Mouse (Mus musculus) kidney, embryonic 16.5 days (tissue): ENCODE measurements around the gene Qrfp. TPM values are rescaled to one million over a fixed set of nuclear protein-coding genes. Genes with fewer than 3 reads are reported as not detected.
A peak's percentile ranks its signal among the peaks of the same experiment; 100 is the strongest.

ENCODE experiments used
- ATAC-seq: fragments of 200-750 bp; cut with Nextera tagmentation; 2 replicates; pipeline ENCODE4 v1.8.0; 2017; ENCODE audit warnings: moderate TSS enrichment; ENCODE audit not compliant: low FRiP score, low TSS enrichment
- H3K27ac ChIP-seq: fragments of 300-500 bp; sonication (generic); 2 replicates; pipeline ENCODE4 v1.5.1; 2014; ENCODE audit warnings: low read length
- H3K27me3 ChIP-seq: fragments of 300-500 bp; sonication (generic); 2 replicates; pipeline ENCODE4 v1.6.1; 2014; ENCODE audit warnings: low read length, control low read depth, mixed read lengths; ENCODE audit not compliant: insufficient read depth
- H3K36me3 ChIP-seq: fragments of 300-500 bp; sonication (generic); 2 replicates; pipeline ENCODE4 v1.6.1; 2014; ENCODE audit warnings: low read length, control low read depth, mixed read lengths; ENCODE audit not compliant: insufficient read depth
- H3K4me1 ChIP-seq: fragments of 300-500 bp; sonication (generic); 2 replicates; pipeline ENCODE4 v1.6.1; 2014; ENCODE audit warnings: low read length, control low read depth, mixed read lengths; ENCODE audit not compliant: insufficient read depth
- H3K4me2 ChIP-seq: fragments of 300-500 bp; sonication (generic); replicated peaks from 2 replicates; pipeline ENCODE4 v1.6.1; 2014; ENCODE audit warnings: low read depth, low read length
- H3K4me3 ChIP-seq: fragments of 300-500 bp; sonication (generic); 2 replicates; pipeline ENCODE4 v1.5.1; 2014; ENCODE audit warnings: mild to moderate bottlenecking, low read length
- H3K9ac ChIP-seq: fragments of 300-500 bp; sonication (generic); replicated peaks from 2 replicates; pipeline ENCODE4 v1.6.1; 2014; ENCODE audit warnings: low read length
- H3K9me3 ChIP-seq: fragments of 300-500 bp; sonication (generic); 2 replicates; pipeline ENCODE4 v1.6.1; 2016; ENCODE audit warnings: low read length, control low read depth
- WGBS: fragments of 180-500 bp; shearing (Covaris S2); extraction: QIAGEN DNeasy Blood & Tissue Kit; methylation state at CpG from one replicate; pipeline ENCODE4 v1.1.7; 2014; 5-methylcytosine and 5-hydroxymethylcytosine counted together
- polyA plus RNA-seq: library from polyadenylated mRNA; unstranded; fragments of >200 nt; fragmentation: Nextera tagmentation; extraction: Ambion mirVana; gene quantifications from 2 replicates; pipeline ENCODE4 v1.2.1, GENCODE M21; 2015

Gene Qrfp
- polyA plus RNA-seq, 1 experiment from 2014 or later: not detected

GRCm38 (mm10) chr2:31844729-31845136 is 34.4 kb upstream of the Qrfp start:
- no peak for ATAC-seq
- Histone ChIP-seq H3K4me1 (peaks cover 20% of the 10 kb centered on the region), H3K4me2 (no peak overlapping the region), H3K36me3 (no peaks in the 10 kb centered on the region), H3K27ac (no peak overlapping the region), H3K27me3 (peaks cover 50% of the 10 kb centered on the region), H3K4me3 (0 out of 2 replicates have a peak overlapping the region, but pooled peaks have one; percentile 62), H3K9me3 (no peaks in the 10 kb centered on the region), H3K9ac (no peak overlapping the region)
- under 1% methylated on average over 10 of the region's 10 CpGs for WGBS

DNA sequence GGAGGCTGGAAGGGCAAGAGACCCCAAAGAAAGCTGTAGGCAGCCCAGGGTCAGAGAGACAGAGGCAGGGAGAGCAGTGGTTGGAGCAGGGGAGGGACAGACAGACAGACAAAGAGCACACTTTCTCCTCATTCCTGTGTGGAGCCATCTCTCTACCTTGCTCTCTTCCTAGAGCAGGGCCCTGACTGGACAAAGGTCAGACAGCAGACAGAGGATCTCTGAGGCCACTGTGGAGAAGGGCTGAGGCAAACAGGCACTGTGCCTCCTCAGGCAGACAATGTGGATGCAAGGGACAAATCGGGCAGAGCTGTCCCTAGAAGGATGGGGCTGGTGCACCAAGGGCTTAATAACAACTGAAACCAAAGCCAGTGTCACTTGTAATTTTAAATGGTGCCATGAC is 28.5 kb upstream of the Qrfp start:
- 53% methylated on average over 1 of the region's 1 CpGs for WGBS
- peaks cover 25% of the 10 kb centered on the region for H3K4me1 ChIP-seq
- H3K36me3 ChIP-seq: no peaks in the 10 kb centered on the region
- no peak overlapping the region for H3K4me3 ChIP-seq
- H3K4me2 ChIP-seq: no peak overlapping the region
- H3K27ac ChIP-seq: no peak overlapping the region
- ATAC-seq: no peak
- peaks cover 14% of the 10 kb centered on the region; the same call in 1 of the 2 replicates for H3K27me3 ChIP-seq
- no peak overlapping the region for H3K9ac ChIP-seq
- H3K9me3 ChIP-seq: no peaks in the 10 kb centered on the region

DNA sequence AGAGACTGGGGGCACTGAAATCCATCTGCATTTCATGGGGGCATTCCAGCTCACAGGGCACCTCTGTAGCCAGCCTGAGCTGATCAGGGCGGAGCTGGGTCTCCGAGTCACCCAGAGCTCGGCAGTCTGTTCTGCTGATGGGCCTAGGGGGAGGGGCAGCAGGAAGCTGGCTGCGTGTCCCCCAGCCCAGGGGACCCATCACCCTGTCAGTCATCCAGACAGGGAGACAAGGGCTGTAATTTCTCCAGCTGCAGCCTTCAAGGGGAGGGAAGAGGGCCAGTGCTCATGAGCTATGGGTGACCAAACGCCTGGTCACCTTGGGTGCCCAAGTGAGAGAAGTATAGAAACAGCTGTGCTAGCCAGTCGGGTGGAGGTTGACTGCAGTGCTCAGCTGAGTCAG is 26.6 kb upstream of the Qrfp start:
- 21% methylated on average over 6 of the region's 6 CpGs for WGBS
- no peaks in the 10 kb centered on the region for H3K9me3 ChIP-seq
- H3K4me3 ChIP-seq: no peak overlapping the region
- no peaks in the 10 kb centered on the region for H3K36me3 ChIP-seq
- H3K27me3 ChIP-seq: peaks cover 12% of the 10 kb centered on the region; the same call in 1 of the 2 replicates
- H3K9ac ChIP-seq: no peak overlapping the region
- ATAC-seq: no peak
- H3K4me2 ChIP-seq: no peak overlapping the region
- peaks cover 25% of the 10 kb centered on the region for H3K4me1 ChIP-seq
- no peak overlapping the region for H3K27ac ChIP-seq

DNA sequence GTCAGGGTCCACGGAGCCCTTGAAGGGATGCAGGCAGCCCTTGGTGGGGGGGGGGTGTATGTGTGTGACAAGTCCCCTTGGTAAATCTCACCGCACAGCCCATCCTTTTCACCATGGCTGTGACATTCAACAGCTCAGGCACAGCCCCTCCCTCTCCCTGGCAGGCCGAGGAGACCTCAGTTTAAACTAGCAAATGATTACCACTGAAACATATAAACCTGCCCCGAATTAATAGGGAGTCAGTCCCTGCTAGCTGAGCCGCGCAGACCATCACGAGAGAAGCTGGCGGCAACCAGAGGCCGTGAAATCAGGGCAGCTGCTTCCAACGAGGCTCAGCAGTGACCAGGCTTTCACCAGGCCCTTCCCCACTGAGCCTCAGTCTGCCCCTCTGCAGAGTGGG is 25.7 kb upstream of the Qrfp start:
- peaks cover 9% of the 10 kb centered on the region; the same call in 1 of the 2 replicates for H3K27me3 ChIP-seq
- H3K4me2 ChIP-seq: no peak overlapping the region
- peak; percentile 62 for ATAC-seq
- peak overlapping the region; percentile 46; the same call in 1 of the 2 replicates for H3K27ac ChIP-seq
- peaks cover 25% of the 10 kb centered on the region for H3K4me1 ChIP-seq
- WGBS: 50% methylated on average over 10 of the region's 10 CpGs
- H3K9me3 ChIP-seq: no peaks in the 10 kb centered on the region
- H3K36me3 ChIP-seq: no peaks in the 10 kb centered on the region
- no peak overlapping the region for H3K4me3 ChIP-seq
- no peak overlapping the region for H3K9ac ChIP-seq

- no peak overlapping the region for H3K4me3 ChIP-seq
- H3K9ac ChIP-seq: no peak overlapping the region
- H3K36me3 ChIP-seq: no peaks in the 10 kb centered on the region
- H3K4me1 ChIP-seq: peaks cover 16% of the 10 kb centered on the region
- no peak for ATAC-seq
- no peaks in the 10 kb centered on the region for H3K9me3 ChIP-seq
- H3K27ac ChIP-seq: no peak overlapping the region
- no peaks in the 10 kb centered on the region for H3K27me3 ChIP-seq
- 6% methylated on average over 4 of the region's 4 CpGs for WGBS
- no peak overlapping the region for H3K4me2 ChIP-seq
These were observed 18.0 kb upstream of the Qrfp start for GRCm38 (mm10) chr2:31828311-31828825.

DNA sequence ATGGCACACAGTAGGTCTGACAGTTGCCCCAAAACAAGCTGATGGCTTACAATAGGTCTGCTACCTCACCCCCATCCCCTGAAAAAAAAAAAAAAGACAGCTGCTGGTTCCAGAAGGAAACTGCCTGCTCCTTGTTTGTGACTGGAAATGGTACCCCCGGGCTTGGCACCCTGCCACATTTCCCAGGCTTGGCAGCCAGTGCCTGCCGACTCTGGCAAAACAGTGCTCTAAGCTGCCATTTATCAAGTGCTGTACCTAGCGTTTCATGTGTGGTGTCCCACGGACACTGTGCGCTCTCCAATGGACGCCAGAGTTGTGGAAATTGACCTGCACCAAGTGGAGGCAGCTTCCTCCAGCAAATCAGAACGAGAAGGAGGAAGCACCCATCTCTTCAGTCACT is 17.5 kb upstream of the Qrfp start:
- Histone ChIP-seq H3K9ac (no peak overlapping the region), H3K4me3 (no peak overlapping the region), H3K36me3 (no peaks in the 10 kb centered on the region), H3K4me2 (no peak overlapping the region), H3K27ac (no peak overlapping the region), H3K27me3 (no peaks in the 10 kb centered on the region; the same call in 1 of the 2 replicates), H3K9me3 (no peaks in the 10 kb centered on the region), H3K4me1 (peaks cover 20% of the 10 kb centered on the region)
- no peak for ATAC-seq
- WGBS: 31% methylated on average over 7 of the region's 7 CpGs

DNA sequence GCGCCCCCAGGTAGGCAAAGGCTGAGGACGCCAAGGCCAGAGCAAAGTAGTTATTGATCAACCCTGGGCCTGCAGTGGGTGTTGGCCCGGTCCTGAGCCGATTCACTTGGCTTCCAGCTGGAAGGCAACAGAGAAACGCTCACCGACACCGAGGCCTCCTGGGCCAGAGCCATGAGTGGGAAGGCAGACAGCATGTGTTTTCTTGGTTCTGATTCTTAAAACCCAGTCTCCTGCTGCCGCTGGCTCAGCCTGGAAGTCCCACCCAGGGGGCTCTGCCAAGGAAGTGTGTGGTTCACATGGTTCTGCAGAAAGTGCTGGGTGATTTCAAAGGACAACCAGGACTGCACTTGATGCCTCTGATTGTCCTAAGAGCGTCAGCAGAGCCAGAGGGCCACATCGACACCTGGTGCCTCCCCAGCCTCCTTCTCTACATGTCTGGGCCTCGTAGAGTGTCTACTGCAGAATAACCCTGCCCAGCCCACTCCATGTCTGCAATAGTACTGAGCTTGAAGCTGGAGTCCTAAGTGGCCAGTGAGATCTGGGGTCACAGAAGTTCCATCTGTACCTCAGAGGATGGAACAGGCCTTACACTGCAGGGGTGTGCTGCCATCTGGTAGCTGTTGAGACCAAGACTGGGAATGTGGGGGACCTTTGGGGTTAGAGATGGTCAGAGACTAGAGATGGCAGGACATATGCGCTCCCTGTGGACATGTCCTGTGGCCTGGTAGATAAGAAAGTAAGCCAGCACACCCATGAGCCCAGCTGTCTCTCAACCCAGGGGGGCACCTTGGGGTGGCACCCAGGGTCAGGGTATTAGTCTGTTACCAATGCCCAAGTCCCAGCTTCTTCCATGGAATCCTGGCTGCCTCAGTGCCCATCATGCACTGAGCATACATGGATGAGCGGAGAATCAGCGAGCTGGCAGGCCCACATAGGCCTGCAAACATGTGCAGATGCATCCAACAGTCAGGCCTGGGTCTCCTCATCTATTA is 16.0 kb upstream of the Qrfp start:
- Histone ChIP-seq H3K9me3 (no peaks in the 10 kb centered on the region), H3K36me3 (no peaks in the 10 kb centered on the region), H3K27ac (no peak overlapping the region), H3K27me3 (peaks cover 4% of the 10 kb centered on the region; the same call in 1 of the 2 replicates), H3K4me3 (no peak overlapping the region), H3K4me1 (peaks cover 25% of the 10 kb centered on the region), H3K9ac (no peak overlapping the region), H3K4me2 (no peak overlapping the region)
- WGBS: 81% methylated on average over 14 of the region's 14 CpGs
- no peak for ATAC-seq

GRCm38 (mm10) chr2:31825469-31825911 is 15.1 kb upstream of the Qrfp start:
- Histone ChIP-seq H3K27ac (no peak overlapping the region), H3K9me3 (no peaks in the 10 kb centered on the region), H3K36me3 (no peaks in the 10 kb centered on the region), H3K9ac (no peak overlapping the region), H3K4me2 (no peak overlapping the region), H3K4me3 (no peak overlapping the region), H3K4me1 (peaks cover 25% of the 10 kb centered on the region), H3K27me3 (peaks cover 4% of the 10 kb centered on the region; the same call in 1 of the 2 replicates)
- 56% methylated on average over 16 of the region's 16 CpGs for WGBS
- ATAC-seq: no peak

DNA sequence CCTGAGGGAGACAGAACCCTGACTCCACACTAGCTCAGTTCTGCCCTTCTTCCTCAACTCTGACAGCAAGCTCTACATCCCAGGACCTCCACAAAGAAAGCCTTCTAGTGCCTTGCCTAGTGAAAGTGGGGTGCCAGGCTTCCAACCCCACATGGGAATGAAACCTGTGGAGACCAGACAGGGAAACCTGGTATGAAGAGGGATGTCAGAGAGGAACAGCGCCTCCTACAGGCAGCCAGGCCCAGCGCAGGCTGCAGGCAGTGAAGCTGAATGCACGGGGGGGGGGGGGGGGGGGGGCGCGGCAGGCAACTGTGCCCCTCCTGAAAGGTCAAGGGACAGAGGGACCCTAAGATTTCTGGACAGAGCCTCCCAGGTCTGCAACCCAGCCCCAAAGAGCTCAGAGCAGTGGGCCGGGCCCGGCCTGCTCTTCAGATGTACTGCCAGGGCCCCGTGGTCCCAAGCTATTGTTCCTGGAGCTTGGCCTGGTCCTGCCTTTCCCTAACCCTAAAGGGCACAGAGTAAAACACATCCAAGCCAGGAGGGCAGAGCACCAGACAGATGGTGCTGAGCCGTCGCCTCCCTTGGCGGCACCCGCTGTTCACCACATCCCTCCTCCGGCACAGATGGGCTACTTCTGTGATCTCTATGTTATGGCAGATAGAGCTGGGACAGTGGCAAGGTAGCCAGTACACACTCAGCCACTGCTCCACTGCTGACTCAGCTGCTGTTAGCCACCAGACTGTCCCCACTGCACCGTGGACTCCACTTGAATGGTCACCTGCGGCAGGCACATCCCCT is 13.8 kb upstream of the Qrfp start:
- Histone ChIP-seq H3K4me1 (peaks cover 25% of the 10 kb centered on the region), H3K4me3 (no peak overlapping the region), H3K4me2 (no peak overlapping the region), H3K9ac (no peak overlapping the region), H3K9me3 (no peaks in the 10 kb centered on the region), H3K27me3 (peaks cover 4% of the 10 kb centered on the region; the same call in 1 of the 2 replicates), H3K36me3 (no peaks in the 10 kb centered on the region), H3K27ac (no peak overlapping the region)
- no peak for ATAC-seq
- 82% methylated on average over 11 of the region's 15 CpGs for WGBS
